Mouse (Mus musculus): ENCODE results near the gene H2-M10.3. TPM values are rescaled to one million over a fixed set of nuclear protein-coding genes. Genes with fewer than 3 reads are reported as not detected.
"Not testable (repeated sequence)": the region's sequence is repeated elsewhere in the genome, so short reads cannot be mapped to it uniquely, and the experiment has no call there.

H2-M10.3 gene
- total RNA-seq (2022), result not detected

DNA sequence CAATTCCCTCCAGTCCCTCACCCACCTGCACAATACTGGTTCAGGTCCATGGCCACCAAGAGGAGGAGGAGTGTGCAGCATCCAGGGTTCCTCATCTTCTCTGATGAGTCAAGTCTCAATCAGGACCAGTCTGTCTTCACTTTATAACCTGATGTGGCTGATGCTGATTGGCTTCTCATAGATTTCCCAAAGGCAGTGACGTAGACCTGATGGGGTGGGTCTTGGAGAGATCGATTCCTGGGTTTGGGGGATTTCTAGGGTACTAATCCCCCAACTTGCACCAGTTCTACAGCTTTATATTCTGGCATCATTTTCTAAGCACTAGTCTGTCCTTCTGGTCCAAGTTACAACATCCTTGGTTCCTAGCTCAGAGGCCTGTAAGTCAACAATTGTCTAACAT is at the start of gene H2-M10.3:
H2-M10.3 (minus strand) TSS at position 101 of the 400 bp plus-strand sequence.
- DNase-seq, result not testable (repeated sequence)

DNA sequence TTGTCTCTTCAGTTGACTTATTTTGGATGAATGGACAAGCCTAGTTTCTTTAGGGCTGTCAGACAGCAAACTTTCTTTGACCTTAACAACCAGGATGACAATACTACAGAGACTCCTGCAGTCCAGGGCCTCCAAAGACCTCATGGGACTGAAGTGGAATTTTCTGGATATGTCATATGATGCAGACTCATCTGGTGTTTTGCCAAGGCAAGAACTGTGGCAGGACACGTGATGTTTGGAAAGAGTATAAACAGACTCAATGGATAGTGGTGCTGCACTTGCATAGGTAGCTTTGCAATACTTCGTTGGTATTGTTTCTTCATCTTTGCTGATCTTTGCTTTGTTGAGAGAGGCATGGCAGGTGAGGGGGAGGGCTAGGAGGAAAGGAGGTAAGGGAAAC is 49.2 kb upstream of the H2-M10.3 start:
- no peak for DNase-seq

DNA sequence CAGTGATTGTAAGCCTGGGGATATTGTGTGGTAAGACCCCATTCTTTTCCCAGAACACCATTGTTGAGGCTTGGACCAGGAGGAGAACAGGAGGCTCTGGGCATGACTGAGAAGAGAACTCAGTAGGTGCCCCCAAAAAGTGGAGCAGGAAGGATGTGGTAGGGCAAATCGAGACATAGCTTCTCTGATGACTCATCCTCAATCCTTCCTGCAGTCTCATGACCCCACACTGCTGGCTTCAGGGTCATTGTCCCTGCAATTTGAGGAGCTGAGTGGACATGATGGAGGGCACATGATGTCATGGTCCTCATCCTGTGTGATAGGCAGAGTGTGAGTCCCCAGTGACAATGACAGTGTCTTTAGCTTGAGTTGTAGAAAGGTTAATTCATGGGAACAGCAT is 47.2 kb upstream of the H2-M10.3 start:
- DNase-seq, result no peak

DNA sequence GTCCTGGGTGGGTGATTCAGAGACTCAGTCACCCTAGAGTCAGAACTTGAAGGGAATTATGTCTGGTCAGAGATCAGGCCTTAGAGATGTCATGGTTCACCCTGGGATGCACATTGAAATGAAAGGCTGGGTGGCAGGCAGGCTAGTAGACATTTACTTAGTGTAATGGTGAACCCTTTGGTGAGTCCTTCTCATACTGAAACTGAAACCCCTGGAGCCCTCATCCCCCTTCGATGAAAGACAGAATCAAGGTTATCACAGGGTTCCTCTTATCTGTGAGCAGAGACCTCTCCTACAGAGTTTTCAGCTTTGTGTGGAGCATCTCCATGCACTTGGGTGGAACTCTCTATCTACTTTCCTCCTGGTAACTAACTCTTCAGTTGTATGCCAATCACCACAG is 46.1 kb upstream of the H2-M10.3 start:
- DNase-seq, result no peak

DNA sequence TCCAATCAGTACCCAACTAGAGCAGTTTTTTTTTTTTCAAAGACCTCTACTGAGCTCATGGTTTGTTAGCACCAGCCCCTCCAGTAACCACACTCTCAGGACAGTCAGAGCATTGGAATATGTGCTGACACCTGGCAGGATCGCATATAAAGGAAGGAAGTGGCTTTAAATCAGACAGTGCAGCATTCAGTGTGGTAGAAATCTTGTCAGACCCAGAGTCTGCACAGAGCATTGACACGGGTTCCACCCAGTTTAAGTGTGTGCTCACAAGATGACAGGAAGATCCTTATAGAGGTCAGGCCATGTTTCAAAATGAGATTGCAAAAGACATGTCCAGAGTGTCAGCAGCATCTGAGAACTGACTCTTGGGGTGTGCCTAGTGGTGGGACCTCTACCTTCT is 21.7 kb upstream of the H2-M10.3 start:
- DNase-seq, result no peak

DNA sequence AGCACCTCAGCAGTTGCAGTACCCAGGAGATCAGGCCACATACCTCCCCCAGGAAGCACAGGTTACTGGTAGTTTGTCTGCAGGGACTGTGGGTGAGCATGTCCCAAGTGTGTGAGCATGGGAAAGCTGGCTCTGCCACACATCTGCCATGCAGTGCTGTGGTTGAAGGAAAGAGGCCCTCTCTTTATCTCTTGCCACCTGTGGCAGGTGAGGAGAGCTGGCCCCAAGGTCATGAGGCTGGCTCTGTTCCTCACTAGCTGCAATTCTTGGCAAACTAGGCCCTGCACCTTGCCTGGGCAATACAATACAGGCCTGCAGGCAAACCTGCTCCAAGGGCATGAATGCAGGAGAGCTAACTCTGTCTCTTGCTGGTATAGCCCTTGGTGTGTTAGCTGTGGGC is 5.8 kb downstream of the H2-M10.3 start:
- not testable (repeated sequence) for DNase-seq

DNA sequence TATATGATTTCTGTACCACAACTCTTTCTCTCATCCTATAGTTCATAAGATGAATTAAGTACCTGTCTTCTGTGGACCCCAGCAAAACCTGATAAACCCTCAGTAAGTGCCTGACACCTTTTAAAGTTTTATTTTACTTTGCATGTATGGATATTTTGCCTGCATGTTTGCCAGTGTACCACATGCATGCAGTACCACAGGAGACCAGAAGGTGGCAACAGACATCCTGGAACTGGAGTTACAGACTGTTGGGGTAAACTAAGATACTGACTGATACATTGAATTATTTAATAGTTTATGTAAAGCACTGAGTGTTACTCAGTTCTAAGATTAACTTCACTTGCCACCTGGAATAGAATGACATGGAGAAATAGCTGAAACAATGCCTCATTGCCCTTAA is 10.7 kb downstream of the H2-M10.3 start:
- DNase-seq, result not testable (repeated sequence)

DNA sequence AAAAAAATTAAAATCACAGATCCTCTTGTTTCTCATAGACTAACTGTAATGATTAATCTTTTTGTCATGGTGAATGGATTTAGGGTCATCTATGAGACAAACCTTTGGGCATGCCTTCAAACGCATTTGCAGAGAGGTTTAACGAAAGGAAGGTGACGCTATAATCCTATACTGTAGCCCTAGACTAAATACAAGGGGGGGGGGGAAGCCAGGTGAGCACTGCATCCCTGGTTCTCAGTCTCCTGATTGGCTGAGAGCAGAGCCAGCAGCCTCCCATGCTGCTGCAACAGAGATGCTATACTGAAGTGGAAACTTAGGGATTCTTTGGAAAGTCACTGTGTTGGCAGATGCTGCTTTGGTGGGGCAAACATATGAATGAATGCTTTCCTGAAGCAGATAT is 12.5 kb downstream of the H2-M10.3 start:
- DNase-seq, result no peak

DNA sequence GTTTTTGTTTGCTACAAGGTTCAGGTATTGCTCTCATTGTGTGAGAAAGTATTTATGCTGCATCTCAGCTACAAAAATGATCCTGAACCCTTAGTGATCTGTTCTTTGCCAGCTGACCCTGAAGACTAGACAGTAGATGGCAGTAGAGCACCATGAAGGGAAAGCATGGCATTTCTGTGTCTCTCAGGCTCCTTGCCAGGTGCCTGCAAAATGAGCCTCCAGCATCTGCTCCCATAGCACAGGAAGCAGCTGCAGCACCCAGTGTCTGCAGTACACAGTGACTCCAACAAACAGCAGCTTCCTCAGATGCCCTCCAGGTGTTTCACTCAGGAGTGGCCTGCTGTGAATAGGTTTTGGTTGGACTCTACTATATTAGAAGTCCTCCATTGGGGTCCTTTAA is 12.9 kb downstream of the H2-M10.3 start:
- peak; percentile 25 for DNase-seq

DNA sequence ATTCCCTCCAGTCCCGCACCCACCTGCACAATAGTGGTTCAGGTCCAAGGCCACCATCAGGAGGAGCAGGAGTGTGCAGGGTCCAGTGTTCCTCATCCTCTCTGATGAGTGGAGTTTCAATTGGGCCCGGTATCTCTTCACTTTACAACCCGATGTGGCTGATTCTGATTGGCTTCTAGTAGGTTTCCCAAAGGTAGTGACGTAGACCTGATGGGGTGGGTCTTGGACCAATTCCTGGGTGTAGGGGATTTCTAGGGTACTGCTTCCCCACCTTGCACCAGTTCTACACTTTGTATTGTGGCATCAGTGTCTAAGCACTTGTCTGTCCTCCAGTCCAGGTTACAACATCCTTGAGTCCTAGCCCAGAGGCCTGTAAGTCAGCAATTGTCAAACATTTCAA is 42.2 kb downstream of the H2-M10.3 start, which contains the start of gene H2-M10.1:
H2-M10.1 (minus strand) TSS at position 101 of the 400 bp plus-strand sequence.
- DNase-seq, result no peak

DNA sequence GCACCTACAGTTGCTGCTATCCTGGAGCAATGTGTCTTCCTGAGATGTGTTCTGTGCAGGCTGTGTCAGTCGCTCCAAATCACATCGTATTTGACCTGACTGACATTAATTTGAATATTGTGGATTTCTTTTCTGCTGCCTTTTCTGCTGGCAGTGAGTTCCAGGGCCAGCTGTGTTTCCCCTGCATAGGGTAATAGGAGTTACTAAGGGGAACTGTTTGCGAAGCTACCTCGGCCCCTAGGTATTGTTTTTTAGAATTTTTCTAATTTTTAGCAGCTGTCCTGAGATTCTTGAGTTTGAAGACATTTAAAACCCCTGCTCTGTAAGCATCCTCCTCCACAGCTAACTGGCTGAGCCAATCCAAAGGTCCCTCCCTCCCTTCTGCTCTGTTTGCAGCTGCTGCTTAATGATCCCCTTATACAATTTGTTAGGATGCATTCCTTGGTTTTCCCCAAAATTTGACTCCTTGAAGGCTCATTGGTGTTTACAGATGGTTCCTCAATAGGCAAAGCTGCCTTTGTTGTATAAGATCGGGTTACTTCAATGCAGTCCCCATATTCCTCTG is 52.4 kb downstream of the H2-M10.3 start:
- no peak for DNase-seq

DNA sequence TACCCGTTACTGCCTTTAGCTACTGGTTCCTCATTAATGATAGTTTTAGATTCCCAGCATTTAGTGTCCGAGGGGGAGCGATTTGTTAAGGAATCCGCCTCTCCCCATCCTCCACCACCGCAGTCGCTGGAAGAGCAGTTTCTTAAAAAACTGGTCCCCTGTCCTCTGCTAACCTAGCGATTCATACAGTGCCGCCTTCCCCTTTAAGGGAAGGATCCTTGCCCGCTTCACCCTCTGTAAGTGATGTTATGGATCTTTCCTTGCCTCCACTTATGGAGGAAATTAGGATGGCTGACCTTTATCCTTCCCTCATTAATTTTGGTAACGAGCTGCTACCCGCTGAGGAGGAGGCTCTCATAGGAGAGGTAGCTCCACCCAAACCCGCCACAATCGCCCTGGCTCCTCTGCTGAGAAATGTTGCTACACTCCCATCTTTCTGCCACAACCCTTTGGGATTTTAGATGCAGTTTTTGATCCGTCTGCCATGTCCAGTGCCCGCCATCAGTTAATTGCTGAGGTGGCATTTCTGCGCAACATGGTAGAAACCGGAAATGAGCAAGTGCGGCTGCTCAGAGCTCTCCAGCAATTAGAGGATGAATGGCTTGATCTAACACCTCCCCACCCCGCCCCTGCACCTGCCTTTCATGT is 53.1 kb downstream of the H2-M10.3 start:
- DNase-seq, result peak; percentile 25

Other genes starting within 250 kb of the H2-M10.3 start
- 1 to 10 TPM in 1 of 4 experiments, under 1 TPM in 3; 0.23 to 1.1 (median 0.58) TPM for gene Gm19684, start 246.7 kb downstream of the H2-M10.3 start, total RNA-seq (2022)
- gene Gm7030, start 239.0 kb downstream of the H2-M10.3 start, total RNA-seq (2022), result under 1 TPM in 2 of 4 experiments, not detected in 2; 0.62 to 0.65 TPM
- gene Gm8909, start 199.9 kb downstream of the H2-M10.3 start, total RNA-seq (2022), result 1 to 10 TPM in 1 of 4 experiments, under 1 TPM in 1, not detected in 2; 0.40 to 1.2 TPM
- not detected for gene H2-T3, start 178.1 kb downstream of the H2-M10.3 start, total RNA-seq (2022)
- gene Rpp21, start 110.3 kb downstream of the H2-M10.3 start, total RNA-seq (2022), result 10 to 100 TPM; 38.8 to 46.8 (median 43.4) TPM
- gene Trim39, start 96.2 kb downstream of the H2-M10.3 start, total RNA-seq (2022), result 10 to 100 TPM; 17.9 to 32.7 (median 23.6) TPM
- gene H2-M10.2, start 81.9 kb downstream of the H2-M10.3 start, total RNA-seq (2022), result not detected
- not detected for gene H2-M10.1, start 42.3 kb downstream of the H2-M10.3 start, total RNA-seq (2022)
- not detected for gene H2-M10.4, start 93.9 kb upstream of the H2-M10.3 start, total RNA-seq (2022)
- not detected for gene H2-M11, start 178.7 kb upstream of the H2-M10.3 start, total RNA-seq (2022)